Mouse (Mus musculus) megakaryocyte, embryonic 14.5 days (primary cell): ENCODE measurements around the gene Dchs2.

Experiments used
- FLI1 ChIP-seq: IDR thresholded peaks from 2 replicates; pipeline ENCODE4 v1.6.1; 2012; ENCODE audit warnings: low read length, inconsistent platforms, mixed read lengths
- GATA1 ChIP-seq: IDR thresholded peaks from 3 replicates; pipeline ENCODE4 v1.6.1; 2012; ENCODE audit warnings: mixed read lengths, low read length, inconsistent platforms, borderline replicate concordance

- TF ChIP-seq GATA1 (no peak), FLI1 (no peak)
These were observed 47.1 kb upstream of the Dchs2 start for GRCm38 (mm10) chr3:83080567-83081055.
